Mouse (Mus musculus): Measurements from ENCODE around the gene Dapk3. TPM values are rescaled to one million over a fixed set of nuclear protein-coding genes. Genes with fewer than 3 reads are reported as not detected.
"Not testable (repeated sequence)": the region's sequence is repeated elsewhere in the genome, so short reads cannot be mapped to it uniquely, and the experiment has no call there.

The Dapk3 gene
- total and polyA plus RNA-seq, 2 experiments from 2014 or later, result 56.7 to 60.9 TPM

DNA sequence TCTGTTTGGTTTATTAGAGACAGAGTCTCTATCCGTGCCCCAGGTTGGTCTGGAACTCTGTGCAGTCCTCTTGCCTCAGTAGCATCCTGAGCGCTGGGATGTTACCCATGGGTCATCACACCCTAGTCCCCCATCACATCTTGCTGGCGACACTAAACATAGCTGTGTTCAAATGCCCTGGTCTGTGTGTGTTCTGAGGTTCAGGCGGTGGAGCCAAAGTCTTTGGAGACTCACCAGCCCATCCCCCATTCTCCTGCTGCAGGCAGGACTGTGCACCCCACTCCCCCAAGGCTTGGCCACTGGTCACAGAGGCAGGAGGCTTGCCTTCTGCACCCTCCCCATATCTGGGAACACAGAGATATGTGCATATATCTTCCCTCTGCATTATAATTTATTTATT is 21.3 kb downstream of the Dapk3 start:
- no peak overlapping the region for H3K4me3 ChIP-seq (ENCODE audit: low read depth, low read length)
- 72% methylated on average over 4 of the region's 4 CpGs for WGBS
- peak overlapping the region; percentile 51; the same call in 1 of the 2 replicates for H3K27ac ChIP-seq (ENCODE audit: low read depth, low read length)
- TF ChIP-seq CTCF (IDR thresholded peaks at IDR 0.05), result no peak
- no peak overlapping the region for H3K9ac ChIP-seq (replicated peaks; ENCODE audit: low read length, poor library complexity, severe bottlenecking)
- H3K9me3 ChIP-seq (ENCODE audit: low read length), result no peaks in the 10 kb centered on the region
- H3K4me1 ChIP-seq (ENCODE audit: insufficient read depth, low read length), result no peaks in the 10 kb centered on the region
- ATAC-seq (ENCODE audit: low FRiP score) (no peak), DNase-seq (ENCODE audit: low spot score) (no peak)
- no peak overlapping the region for H3K4me2 ChIP-seq (ENCODE audit: low read depth, low read length, poor library complexity, severe bottlenecking)
- no peaks in the 10 kb centered on the region for H3K27me3 ChIP-seq (ENCODE audit: insufficient read depth, low read length)
- H3K36me3 ChIP-seq (ENCODE audit: insufficient read depth, low read length), result peaks cover 31% of the 10 kb centered on the region

DNA sequence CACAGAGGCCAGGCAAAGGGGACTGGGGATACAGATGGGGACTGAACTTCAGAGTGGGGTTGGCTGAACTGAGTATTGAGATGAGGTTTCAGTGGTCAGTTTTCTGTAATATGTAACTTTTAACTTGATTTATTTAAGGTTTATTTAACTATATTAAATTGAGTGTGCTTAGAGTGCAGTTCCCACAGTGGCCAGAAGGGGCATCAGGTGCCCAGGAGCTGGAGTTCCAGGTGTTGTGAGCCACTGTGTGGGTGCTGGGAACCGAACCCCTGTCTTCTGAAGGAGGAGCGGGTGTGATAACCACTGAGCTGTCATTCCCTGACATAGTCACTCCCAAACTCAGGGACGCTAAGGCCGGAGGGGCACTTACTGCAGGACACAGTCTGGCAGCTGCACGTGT is 27.3 kb downstream of the Dapk3 start:
- DNase-seq (ENCODE audit: low spot score), result no peak
- Histone ChIP-seq H3K27me3 (ENCODE audit: insufficient read depth, low read length) (no peaks in the 10 kb centered on the region), H3K4me3 (ENCODE audit: low read depth, low read length) (no peak overlapping the region), H3K9me3 (ENCODE audit: low read length) (no peaks in the 10 kb centered on the region), H3K27ac (ENCODE audit: low read depth, low read length) (no peak overlapping the region), H3K36me3 (ENCODE audit: insufficient read depth, low read length) (peaks cover 73% of the 10 kb centered on the region), H3K4me2 (ENCODE audit: low read depth, low read length, poor library complexity, severe bottlenecking) (no peak overlapping the region), H3K9ac (replicated peaks; ENCODE audit: low read length, poor library complexity, severe bottlenecking) (no peak overlapping the region), H3K4me1 (ENCODE audit: insufficient read depth, low read length) (no peaks in the 10 kb centered on the region)
- 97% methylated on average over 5 of the region's 5 CpGs for WGBS
- ATAC-seq (ENCODE audit: low FRiP score), result no peak
- TF ChIP-seq CTCF (IDR thresholded peaks at IDR 0.05), result peak; percentile 59

DNA sequence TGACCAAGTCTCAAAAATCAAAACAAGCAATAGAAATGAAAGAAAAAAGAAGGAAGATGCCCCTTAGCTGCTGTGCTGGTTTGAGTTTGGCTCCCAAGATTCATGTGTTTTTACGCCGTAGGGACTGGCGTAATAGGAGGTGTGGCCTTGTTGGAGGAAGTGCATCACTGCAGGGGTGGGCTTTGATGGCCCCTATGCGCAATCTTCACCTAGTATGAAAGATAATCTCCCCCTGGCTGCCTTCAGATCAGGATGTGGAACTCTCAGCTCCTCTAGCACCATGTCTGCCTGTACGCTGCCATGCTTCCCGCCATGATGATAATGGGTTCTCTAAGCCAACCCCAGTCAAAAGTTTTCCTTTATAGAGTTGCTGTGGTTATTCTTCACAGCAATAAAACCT is 33.5 kb downstream of the Dapk3 start:
- peaks cover 72% of the 10 kb centered on the region for H3K36me3 ChIP-seq (ENCODE audit: insufficient read depth, low read length)

DNA sequence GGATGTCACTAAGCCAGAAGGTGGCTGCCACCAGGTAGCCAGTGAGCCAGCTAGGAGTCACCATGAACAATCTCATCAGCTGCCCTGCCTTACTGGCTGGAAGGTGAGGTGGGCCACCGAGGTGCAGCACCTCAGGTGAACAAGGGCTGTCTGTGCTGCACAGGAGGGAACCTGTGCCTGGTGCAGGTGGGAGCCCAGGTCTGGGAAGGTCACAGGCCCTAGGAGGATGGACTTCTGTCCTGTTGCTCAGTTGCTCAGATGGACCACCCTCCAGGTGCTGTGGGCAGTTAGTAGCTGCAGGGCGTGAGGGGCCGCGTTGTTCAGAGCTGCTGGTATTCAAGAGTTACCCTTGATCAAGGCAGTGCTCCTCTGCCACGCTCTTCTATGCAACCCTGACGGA is 34.0 kb downstream of the Dapk3 start:
- Histone ChIP-seq H3K27me3 (ENCODE audit: insufficient read depth, low read length) (no peaks in the 10 kb centered on the region), H3K27ac (ENCODE audit: low read depth, low read length) (no peak overlapping the region), H3K36me3 (ENCODE audit: insufficient read depth, low read length) (peaks cover 74% of the 10 kb centered on the region), H3K9me3 (ENCODE audit: low read length) (no peaks in the 10 kb centered on the region), H3K4me3 (ENCODE audit: low read depth, low read length) (no peak overlapping the region), H3K9ac (replicated peaks; ENCODE audit: low read length, poor library complexity, severe bottlenecking) (no peak overlapping the region), H3K4me2 (ENCODE audit: low read depth, low read length, poor library complexity, severe bottlenecking) (no peak overlapping the region), H3K4me1 (ENCODE audit: insufficient read depth, low read length) (no peaks in the 10 kb centered on the region)
- DNase-seq (ENCODE audit: low spot score), result no peak
- no peak for TF ChIP-seq CTCF (IDR thresholded peaks at IDR 0.05)
- ATAC-seq (ENCODE audit: low FRiP score), result no peak
- WGBS, result 82% methylated on average over 6 of the region's 6 CpGs

More for the DNA sequence above, 33.5 kb downstream of the Dapk3 start:
- H3K4me2 ChIP-seq (ENCODE audit: low read depth, low read length, poor library complexity, severe bottlenecking), result no peak overlapping the region
- no peaks in the 10 kb centered on the region for H3K9me3 ChIP-seq (ENCODE audit: low read length)
- H3K27me3 ChIP-seq (ENCODE audit: insufficient read depth, low read length), result no peaks in the 10 kb centered on the region
- no peak for ATAC-seq (ENCODE audit: low FRiP score)
- H3K27ac ChIP-seq (ENCODE audit: low read depth, low read length), result no peak overlapping the region
- WGBS, result 93% methylated on average over 6 of the region's 6 CpGs
- DNase-seq (ENCODE audit: low spot score), result no peak
- TF ChIP-seq CTCF (IDR thresholded peaks at IDR 0.05), result no peak
- H3K9ac ChIP-seq (replicated peaks; ENCODE audit: low read length, poor library complexity, severe bottlenecking), result no peak overlapping the region
- no peak overlapping the region for H3K4me3 ChIP-seq (ENCODE audit: low read depth, low read length)
- no peaks in the 10 kb centered on the region for H3K4me1 ChIP-seq (ENCODE audit: insufficient read depth, low read length)

DNA sequence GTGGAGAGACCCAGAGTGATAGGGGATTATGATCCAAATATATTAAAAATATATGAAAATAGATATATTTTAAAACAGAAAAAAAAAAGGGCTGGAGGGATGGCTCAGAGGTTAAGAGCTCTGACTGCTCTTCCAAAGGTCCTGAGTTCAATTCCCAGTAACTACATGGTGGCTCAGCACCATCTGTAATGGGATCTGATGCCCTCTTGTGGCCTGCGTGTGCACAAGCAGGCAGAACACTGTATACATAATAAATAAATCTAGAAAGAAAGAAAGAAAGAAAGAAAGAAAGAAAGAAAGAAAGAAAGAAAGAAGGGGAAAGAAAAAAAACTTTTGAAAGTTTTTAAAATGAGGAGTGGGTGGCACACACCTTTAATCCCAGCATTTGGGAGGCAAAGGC is 34.5 kb downstream of the Dapk3 start:
- not testable (repeated sequence) for H3K4me3 ChIP-seq (ENCODE audit: low read depth, low read length); ATAC-seq (ENCODE audit: low FRiP score); H3K27me3 ChIP-seq (ENCODE audit: insufficient read depth, low read length); H3K4me1 ChIP-seq (ENCODE audit: insufficient read depth, low read length); H3K9me3 ChIP-seq (ENCODE audit: low read length); H3K4me2 ChIP-seq (ENCODE audit: low read depth, low read length, poor library complexity, severe bottlenecking); H3K9ac ChIP-seq (replicated peaks; ENCODE audit: low read length, poor library complexity, severe bottlenecking); H3K27ac ChIP-seq (ENCODE audit: low read depth, low read length)
- H3K36me3 ChIP-seq (ENCODE audit: insufficient read depth, low read length), result peaks cover 72% of the 10 kb centered on the region
- DNase-seq (ENCODE audit: low spot score), result peak; percentile 32
- 30% methylated on average over 1 of the region's 1 CpGs for WGBS
- peak; percentile 70 for TF ChIP-seq CTCF (IDR thresholded peaks at IDR 0.05)

DNA sequence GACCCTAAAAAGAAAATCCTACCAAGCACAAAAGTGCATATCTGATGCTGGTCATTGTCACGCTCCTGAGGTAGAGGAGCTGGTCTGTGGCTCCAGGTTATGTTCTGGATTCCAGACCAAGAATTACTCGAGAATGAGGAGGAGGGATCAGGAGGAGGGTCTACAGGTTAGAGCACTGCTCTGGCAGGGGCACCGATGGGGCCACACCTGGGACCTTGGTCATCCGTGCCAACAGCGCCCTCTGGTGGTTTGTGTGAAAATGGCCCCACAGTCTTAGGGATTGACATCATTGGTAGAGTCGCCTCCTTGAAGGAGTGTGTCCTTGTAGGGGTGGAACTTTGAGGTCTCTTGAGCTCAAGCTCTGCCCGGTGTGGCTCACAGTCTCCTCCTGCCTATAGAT is 35.2 kb downstream of the Dapk3 start:
- no peak overlapping the region for H3K27ac ChIP-seq (ENCODE audit: low read depth, low read length)
- no peak overlapping the region for H3K4me2 ChIP-seq (ENCODE audit: low read depth, low read length, poor library complexity, severe bottlenecking)
- DNase-seq (ENCODE audit: low spot score) (peak; percentile 43), ATAC-seq (ENCODE audit: low FRiP score) (no peak)
- no peaks in the 10 kb centered on the region for H3K4me1 ChIP-seq (ENCODE audit: insufficient read depth, low read length)
- no peaks in the 10 kb centered on the region for H3K9me3 ChIP-seq (ENCODE audit: low read length)
- TF ChIP-seq CTCF (IDR thresholded peaks at IDR 0.05), result peak; percentile 82
- peaks cover 68% of the 10 kb centered on the region for H3K36me3 ChIP-seq (ENCODE audit: insufficient read depth, low read length)
- no peaks in the 10 kb centered on the region for H3K27me3 ChIP-seq (ENCODE audit: insufficient read depth, low read length)
- H3K9ac ChIP-seq (replicated peaks; ENCODE audit: low read length, poor library complexity, severe bottlenecking), result no peak overlapping the region
- no peak overlapping the region for H3K4me3 ChIP-seq (ENCODE audit: low read depth, low read length)
- WGBS, result 36% methylated on average over 7 of the region's 7 CpGs

All from midbrain, postnatal 0 days (tissue).